Mouse (Mus musculus): ENCODE measurements at regions not wholly inside any gene's neighbourhood (a gene's known extent, or its start where the extent isn't known, plus 50 kb on each side); places are given as distances from the start of the nearest gene placed in this dataset.

DNA sequence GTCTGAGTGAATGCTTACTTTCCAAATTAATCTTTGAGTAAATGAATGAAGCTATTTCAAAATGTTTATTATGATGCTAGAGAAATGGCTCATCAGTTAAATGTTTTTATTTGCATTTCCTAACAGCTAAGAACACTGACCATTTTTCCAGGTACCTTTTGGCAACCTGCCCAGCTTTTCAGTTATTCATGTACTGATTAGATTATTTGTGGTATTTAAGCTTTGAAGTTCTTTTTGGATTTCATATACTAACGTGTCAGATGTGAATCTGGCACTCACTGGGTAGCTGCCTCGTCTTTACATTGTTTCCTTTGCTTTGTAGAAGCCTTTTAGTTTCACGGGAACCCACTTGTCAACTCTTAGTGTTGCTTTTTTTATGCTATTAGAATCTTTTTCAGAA is 79.3 kb upstream of the Zfp280d start:
- no peak for ATAC-seq (ENCODE audit: extremely low read depth, insufficient number of reproducible peaks, low FRiP score, poor library complexity, severe bottlenecking)
- peaks cover 37% of the 10 kb centered on the region for H3K27me3 ChIP-seq (ENCODE audit: insufficient read depth, low read length)
- H3K4me3 ChIP-seq (ENCODE audit: low read depth, low read length), result no peak overlapping the region
- no peaks in the 10 kb centered on the region for H3K36me3 ChIP-seq (replicated peaks)
- no peak for TF ChIP-seq GATA2 (IDR thresholded peaks at IDR 0.05; ENCODE audit: borderline replicate concordance, low read depth, low read length)
- no peak for TF ChIP-seq GATA1 (IDR thresholded peaks at IDR 0.05; ENCODE audit: borderline replicate concordance, low read length)
- 0 out of 2 replicates have a peak, but pooled peaks cover 2% of the 10 kb centered on the region for H3K9me3 ChIP-seq (replicated peaks)
- H3K4me1 ChIP-seq (ENCODE audit: insufficient read depth, low read depth, low read length), result peaks cover 4% of the 10 kb centered on the region; the same call in 1 of the 2 replicates
- no peak for DNase-seq (ENCODE audit: low spot score)

DNA sequence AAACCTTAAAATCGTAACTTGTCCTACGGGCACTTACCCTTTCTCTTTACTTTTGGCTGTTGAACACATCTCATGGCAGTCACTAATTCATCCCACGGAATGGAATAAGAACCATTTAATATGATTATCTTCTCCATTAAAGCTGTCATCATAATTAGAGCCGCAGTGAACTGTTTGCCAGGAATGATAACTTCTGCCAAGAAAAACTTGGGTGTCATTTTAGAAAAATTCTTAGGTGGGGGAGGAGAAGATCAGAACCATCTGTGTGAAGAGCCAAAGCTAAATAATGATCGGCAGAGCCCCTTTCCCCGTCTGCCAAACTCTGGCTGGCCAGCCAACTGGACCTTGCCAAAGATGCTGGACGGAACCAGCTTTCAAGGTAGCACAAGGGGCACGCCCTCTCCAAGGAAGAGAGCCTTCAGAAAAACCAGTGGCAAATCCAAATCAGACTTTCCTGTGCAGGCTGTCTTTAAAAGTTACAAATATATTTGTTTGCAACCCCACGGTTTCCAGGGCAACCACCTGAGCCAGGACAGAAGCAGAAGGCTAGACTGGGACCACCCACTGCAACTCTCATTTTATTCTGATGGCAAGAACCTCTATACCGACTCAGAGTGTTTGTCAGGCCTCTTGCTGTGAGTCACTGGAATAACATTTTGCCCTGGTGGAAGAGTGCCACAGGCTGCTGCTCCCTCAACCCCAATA is 77.9 kb upstream of the Zfp280d start:
- ATAC-seq (ENCODE audit: extremely low read depth, insufficient number of reproducible peaks, low FRiP score, poor library complexity, severe bottlenecking) (no peak), DNase-seq (ENCODE audit: low spot score) (no peak)
- Histone ChIP-seq H3K36me3 (replicated peaks) (no peaks in the 10 kb centered on the region), H3K4me3 (ENCODE audit: low read depth, low read length) (no peak overlapping the region), H3K9me3 (replicated peaks) (no peaks in the 10 kb centered on the region), H3K4me1 (ENCODE audit: insufficient read depth, low read depth, low read length) (peaks cover 4% of the 10 kb centered on the region; the same call in 1 of the 2 replicates), H3K27me3 (ENCODE audit: insufficient read depth, low read length) (peaks cover 34% of the 10 kb centered on the region)
- TF ChIP-seq GATA1 (IDR thresholded peaks at IDR 0.05; ENCODE audit: borderline replicate concordance, low read length) (no peak), CTCF (IDR thresholded peaks at IDR 0.05; ENCODE audit: low read depth, low read length) (no peak), POLR2AphosphoS5 (IDR thresholded peaks at IDR 0.05; ENCODE audit: insufficient replicate concordance, low read depth, low read length) (no peak), TAL1 (conservative IDR thresholded peaks at IDR 0.05; ENCODE audit: low read depth, low read length) (no peak), GATA2 (IDR thresholded peaks at IDR 0.05; ENCODE audit: borderline replicate concordance, low read depth, low read length) (no peak)

DNA sequence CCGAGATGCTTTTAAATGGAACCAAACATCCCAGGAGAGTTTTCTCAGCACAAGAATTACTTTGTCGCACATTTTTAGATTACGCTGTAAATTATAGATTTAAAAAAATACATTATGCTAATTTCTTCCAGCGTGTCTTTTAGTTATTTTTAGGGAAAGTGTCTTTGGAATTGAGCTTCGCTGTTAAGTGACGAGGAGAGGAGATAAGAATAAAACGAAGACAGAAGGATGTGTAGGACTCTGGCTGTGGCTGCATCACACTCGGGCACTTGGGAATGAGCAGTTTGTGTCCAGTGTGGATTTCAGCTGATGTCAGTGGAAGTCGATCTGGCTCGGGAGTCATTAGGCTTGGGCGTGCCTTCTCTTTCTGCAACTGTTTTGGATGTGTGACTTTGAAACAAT is 77.3 kb upstream of the Zfp280d start:
- ATAC-seq (ENCODE audit: extremely low read depth, insufficient number of reproducible peaks, low FRiP score, poor library complexity, severe bottlenecking) (no peak), DNase-seq (ENCODE audit: low spot score) (no peak)
- H3K4me3 ChIP-seq (ENCODE audit: low read depth, low read length), result no peak overlapping the region
- H3K27me3 ChIP-seq (ENCODE audit: insufficient read depth, low read length), result peaks cover 34% of the 10 kb centered on the region
- TF ChIP-seq TAL1 (conservative IDR thresholded peaks at IDR 0.05; ENCODE audit: low read depth, low read length) (no peak), POLR2AphosphoS5 (IDR thresholded peaks at IDR 0.05; ENCODE audit: insufficient replicate concordance, low read depth, low read length) (no peak), GATA2 (IDR thresholded peaks at IDR 0.05; ENCODE audit: borderline replicate concordance, low read depth, low read length) (no peak)
- H3K4me1 ChIP-seq (ENCODE audit: insufficient read depth, low read depth, low read length), result peaks cover under 1% of the 10 kb centered on the region; the same call in 1 of the 2 replicates
- no peaks in the 10 kb centered on the region for H3K9me3 ChIP-seq (replicated peaks)
- no peaks in the 10 kb centered on the region for H3K36me3 ChIP-seq (replicated peaks)

DNA sequence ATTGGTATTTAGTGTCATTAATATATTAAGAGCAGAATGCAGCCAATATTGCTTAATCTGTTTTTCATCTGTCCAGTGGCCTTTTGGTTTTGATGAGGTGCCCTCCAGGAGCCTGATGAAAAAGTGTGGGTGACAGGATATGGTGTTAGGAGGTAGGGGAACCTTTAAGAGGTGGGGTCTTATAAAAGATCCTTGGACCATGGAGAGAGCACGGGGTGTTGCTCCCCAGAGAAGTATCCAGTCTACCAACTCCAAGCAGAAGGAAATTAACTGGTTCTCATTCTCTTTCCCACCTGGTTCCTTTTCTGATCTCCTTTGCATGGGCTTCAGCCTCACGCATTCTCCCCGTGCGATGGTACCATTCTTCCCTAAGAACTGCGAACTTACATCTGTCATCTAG is 75.7 kb upstream of the Zfp280d start:
- Histone ChIP-seq H3K4me1 (ENCODE audit: insufficient read depth, low read depth, low read length) (no peaks in the 10 kb centered on the region), H3K9me3 (replicated peaks) (no peaks in the 10 kb centered on the region), H3K36me3 (replicated peaks) (no peaks in the 10 kb centered on the region), H3K4me3 (ENCODE audit: low read depth, low read length) (no peak overlapping the region), H3K27me3 (ENCODE audit: insufficient read depth, low read length) (peaks cover 34% of the 10 kb centered on the region)
- DNase-seq (ENCODE audit: low spot score) (no peak), ATAC-seq (ENCODE audit: extremely low read depth, insufficient number of reproducible peaks, low FRiP score, poor library complexity, severe bottlenecking) (no peak)
- no peak for TF ChIP-seq POLR2AphosphoS5 (IDR thresholded peaks at IDR 0.05; ENCODE audit: insufficient replicate concordance, low read depth, low read length)
- no peak for TF ChIP-seq GATA1 (IDR thresholded peaks at IDR 0.05; ENCODE audit: borderline replicate concordance, low read length)
- TF ChIP-seq CTCF (IDR thresholded peaks at IDR 0.05; ENCODE audit: low read depth, low read length), result no peak
- TF ChIP-seq GATA2 (IDR thresholded peaks at IDR 0.05; ENCODE audit: borderline replicate concordance, low read depth, low read length), result no peak
- TF ChIP-seq TAL1 (conservative IDR thresholded peaks at IDR 0.05; ENCODE audit: low read depth, low read length), result no peak

DNA sequence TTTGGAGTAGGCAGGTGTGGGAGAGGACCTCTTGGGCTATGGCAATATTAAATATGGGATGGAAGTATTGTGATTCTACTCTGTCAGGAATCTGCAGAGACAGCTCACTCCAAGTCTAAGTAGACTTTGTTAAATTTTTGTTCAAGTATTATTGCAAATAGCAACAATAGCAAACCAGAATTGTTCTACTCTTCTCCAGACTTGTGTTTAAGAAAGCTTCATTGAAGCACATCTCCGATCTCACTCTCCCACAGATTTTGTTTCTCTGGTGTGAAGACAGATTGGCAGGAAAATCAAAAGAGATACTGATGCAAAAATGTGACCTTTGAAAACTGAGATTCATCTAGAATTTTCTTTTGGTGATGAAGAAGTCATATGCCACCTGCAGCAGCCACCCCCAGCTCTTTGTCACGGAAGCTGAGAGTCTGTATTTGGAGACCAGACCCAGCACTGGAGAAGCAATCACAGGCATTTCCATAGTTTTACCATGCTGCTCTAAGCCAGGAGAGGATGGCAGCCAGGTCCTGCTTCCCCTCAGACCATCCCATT is 70.2 kb upstream of the Zfp280d start:
- H3K27me3 ChIP-seq (ENCODE audit: insufficient read depth, low read length), result peaks cover 11% of the 10 kb centered on the region; the same call in 1 of the 2 replicates
- H3K36me3 ChIP-seq (replicated peaks), result no peaks in the 10 kb centered on the region
- no peaks in the 10 kb centered on the region for H3K4me1 ChIP-seq (ENCODE audit: insufficient read depth, low read depth, low read length)
- DNase-seq (ENCODE audit: low spot score) (no peak), ATAC-seq (ENCODE audit: extremely low read depth, insufficient number of reproducible peaks, low FRiP score, poor library complexity, severe bottlenecking) (no peak)
- no peak for TF ChIP-seq TAL1 (conservative IDR thresholded peaks at IDR 0.05; ENCODE audit: low read depth, low read length)
- no peak for TF ChIP-seq GATA1 (IDR thresholded peaks at IDR 0.05; ENCODE audit: borderline replicate concordance, low read length)
- TF ChIP-seq CTCF (IDR thresholded peaks at IDR 0.05; ENCODE audit: low read depth, low read length), result no peak
- no peak for TF ChIP-seq GATA2 (IDR thresholded peaks at IDR 0.05; ENCODE audit: borderline replicate concordance, low read depth, low read length)
- TF ChIP-seq POLR2AphosphoS5 (IDR thresholded peaks at IDR 0.05; ENCODE audit: insufficient replicate concordance, low read depth, low read length), result no peak
- no peaks in the 10 kb centered on the region for H3K9me3 ChIP-seq (replicated peaks)
- H3K4me3 ChIP-seq (ENCODE audit: low read depth, low read length), result no peak overlapping the region

DNA sequence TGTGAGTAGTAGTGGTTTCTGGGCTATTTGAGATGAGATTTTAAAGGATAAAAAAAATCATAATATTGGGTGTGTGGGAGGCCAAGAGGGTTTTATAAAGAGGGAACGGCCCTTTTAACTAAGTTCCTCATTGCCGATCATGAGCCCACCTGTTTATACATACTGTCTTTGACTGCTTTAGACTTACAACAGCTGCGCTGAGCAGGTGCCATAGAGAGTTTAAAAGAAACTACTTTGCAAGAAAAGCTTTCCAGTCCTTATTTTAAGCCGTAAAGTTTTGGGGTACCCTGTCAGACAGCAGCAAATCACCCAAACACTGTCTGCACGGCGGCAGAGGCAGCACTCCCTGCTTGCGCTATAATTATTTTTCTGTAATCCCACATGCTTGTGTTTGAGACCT is 68.8 kb upstream of the Zfp280d start:
- Histone ChIP-seq H3K4me3 (ENCODE audit: low read depth, low read length) (no peak overlapping the region), H3K27me3 (ENCODE audit: insufficient read depth, low read length) (peaks cover 7% of the 10 kb centered on the region; the same call in 1 of the 2 replicates), H3K9me3 (replicated peaks) (no peaks in the 10 kb centered on the region), H3K4me1 (ENCODE audit: insufficient read depth, low read depth, low read length) (no peaks in the 10 kb centered on the region), H3K36me3 (replicated peaks) (no peaks in the 10 kb centered on the region)
- DNase-seq (ENCODE audit: low spot score) (no peak), ATAC-seq (ENCODE audit: extremely low read depth, insufficient number of reproducible peaks, low FRiP score, poor library complexity, severe bottlenecking) (no peak)
- TF ChIP-seq POLR2AphosphoS5 (IDR thresholded peaks at IDR 0.05; ENCODE audit: insufficient replicate concordance, low read depth, low read length) (no peak), CTCF (IDR thresholded peaks at IDR 0.05; ENCODE audit: low read depth, low read length) (no peak), TAL1 (conservative IDR thresholded peaks at IDR 0.05; ENCODE audit: low read depth, low read length) (no peak), GATA2 (IDR thresholded peaks at IDR 0.05; ENCODE audit: borderline replicate concordance, low read depth, low read length) (no peak), GATA1 (IDR thresholded peaks at IDR 0.05; ENCODE audit: borderline replicate concordance, low read length) (no peak)
